Mouse (Mus musculus): ENCODE measurements around the gene Ovol3. TPM values are rescaled to one million over a fixed set of nuclear protein-coding genes. Genes with fewer than 3 reads are reported as not detected.

Gene Ovol3
- polyA plus RNA-seq, 1 experiment from 2014 or later, result 0.26 TPM

- 88% methylated on average over 8 of the region's 8 CpGs for WGBS
- TF ChIP-seq CTCF (IDR thresholded peaks at IDR 0.05; ENCODE audit: low read depth), result no peak
- H3K36me3 ChIP-seq (ENCODE audit: insufficient read depth), result peaks cover 22% of the 10 kb centered on the region; the same call in 1 of the 2 replicates
Observed at GRCm38 (mm10) chr7:30235091-30235490, 434 bp downstream of the Ovol3 start.

GRCm38 (mm10) chr7:30234276-30234858 is 1.2 kb downstream of the Ovol3 start:
- peaks cover 18% of the 10 kb centered on the region; the same call in 1 of the 2 replicates for H3K36me3 ChIP-seq (ENCODE audit: insufficient read depth)
- TF ChIP-seq CTCF (IDR thresholded peaks at IDR 0.05; ENCODE audit: low read depth), result no peak
- H3K9ac ChIP-seq, result no peak overlapping the region
- WGBS, result 90% methylated on average over 15 of the region's 15 CpGs
- no peaks in the 10 kb centered on the region for H3K27me3 ChIP-seq (ENCODE audit: insufficient read depth, low read length)
- no peaks in the 10 kb centered on the region for H3K9me3 ChIP-seq (ENCODE audit: low read depth, low read length)
- ATAC-seq (ENCODE audit: insufficient read depth) (no peak), DNase-seq (no peak)
- H3K27ac ChIP-seq (ENCODE audit: low read depth), result no peak overlapping the region
- H3K4me2 ChIP-seq, result no peak overlapping the region
- no peak overlapping the region for H3K4me3 ChIP-seq (ENCODE audit: low read depth, low read length)
- H3K4me1 ChIP-seq (ENCODE audit: insufficient read depth), result peaks cover 4% of the 10 kb centered on the region; the same call in 1 of the 2 replicates

More at GRCm38 (mm10) chr7:30235091-30235490, 434 bp downstream of the Ovol3 start:
- H3K4me3 ChIP-seq (ENCODE audit: low read depth, low read length), result no peak overlapping the region
- no peaks in the 10 kb centered on the region for H3K9me3 ChIP-seq (ENCODE audit: low read depth, low read length)
- H3K4me1 ChIP-seq (ENCODE audit: insufficient read depth), result peaks cover 4% of the 10 kb centered on the region; the same call in 1 of the 2 replicates
- H3K27ac ChIP-seq (ENCODE audit: low read depth), result no peak overlapping the region
- no peak for ATAC-seq (ENCODE audit: insufficient read depth)
- no peak overlapping the region for H3K4me2 ChIP-seq
- H3K27me3 ChIP-seq (ENCODE audit: insufficient read depth, low read length), result no peaks in the 10 kb centered on the region
- DNase-seq, result no peak
- no peak overlapping the region for H3K9ac ChIP-seq

- H3K27me3 ChIP-seq (ENCODE audit: insufficient read depth, low read length), result no peaks in the 10 kb centered on the region
- peaks cover 20% of the 10 kb centered on the region; the same call in 1 of the 2 replicates for H3K36me3 ChIP-seq (ENCODE audit: insufficient read depth)
- no peak overlapping the region for H3K27ac ChIP-seq (ENCODE audit: low read depth)
- H3K4me3 ChIP-seq (ENCODE audit: low read depth, low read length), result peak overlapping the region; percentile 73
- TF ChIP-seq CTCF (IDR thresholded peaks at IDR 0.05; ENCODE audit: low read depth), result no peak
- peak overlapping the region; percentile 26; the same call in 1 of the 2 replicates for H3K9ac ChIP-seq
- no peak for ATAC-seq (ENCODE audit: insufficient read depth)
- no peak for DNase-seq
- peak overlapping the region; percentile 85 for H3K4me2 ChIP-seq
- H3K9me3 ChIP-seq (ENCODE audit: low read depth, low read length), result no peaks in the 10 kb centered on the region
- H3K4me1 ChIP-seq (ENCODE audit: insufficient read depth), result peaks cover 4% of the 10 kb centered on the region; the same call in 1 of the 2 replicates
- WGBS, result 85% methylated on average over 20 of the region's 20 CpGs
Observed at GRCm38 (mm10) chr7:30233387-30233786, 2.1 kb downstream of the Ovol3 start.

GRCm38 (mm10) chr7:30232631-30233148 is 2.8 kb downstream of the Ovol3 start:
- Histone ChIP-seq H3K27me3 (ENCODE audit: insufficient read depth, low read length) (no peaks in the 10 kb centered on the region), H3K4me1 (ENCODE audit: insufficient read depth) (peaks cover 4% of the 10 kb centered on the region; the same call in 1 of the 2 replicates), H3K27ac (ENCODE audit: low read depth) (peak overlapping the region; percentile 95), H3K4me2 (peak overlapping the region; percentile 85), H3K9ac (peak overlapping the region; percentile 76), H3K4me3 (ENCODE audit: low read depth, low read length) (peak overlapping the region; percentile 73), H3K36me3 (ENCODE audit: insufficient read depth) (peaks cover 20% of the 10 kb centered on the region; the same call in 1 of the 2 replicates), H3K9me3 (ENCODE audit: low read depth, low read length) (no peaks in the 10 kb centered on the region)
- 3% methylated on average over 24 of the region's 24 CpGs for WGBS
- DNase-seq (peak; percentile 79), ATAC-seq (ENCODE audit: insufficient read depth) (peak; percentile 16)
- TF ChIP-seq CTCF (IDR thresholded peaks at IDR 0.05; ENCODE audit: low read depth), result peak; percentile 69

GRCm38 (mm10) chr7:30231669-30232454 is 3.7 kb downstream of the Ovol3 start, which contains the start of the genes Polr2i and Tbcb:
Polr2i (plus strand) TSS chr7:30231948.
Tbcb (minus strand) TSS chr7:30232272.
- no peak for TF ChIP-seq CTCF (IDR thresholded peaks at IDR 0.05; ENCODE audit: low read depth)
- DNase-seq, result peak; percentile 98
- peaks cover 29% of the 10 kb centered on the region; the same call in 1 of the 2 replicates for H3K36me3 ChIP-seq (ENCODE audit: insufficient read depth)
- peaks cover 4% of the 10 kb centered on the region; the same call in 1 of the 2 replicates for H3K4me1 ChIP-seq (ENCODE audit: insufficient read depth)
- ATAC-seq (ENCODE audit: insufficient read depth), result peak; percentile 95
- peak within 1 kb of the TSS; percentile 76 for H3K9ac ChIP-seq
- WGBS, result under 1% methylated on average over 67 of the region's 67 CpGs
- H3K27ac ChIP-seq (ENCODE audit: low read depth), result peak within 1 kb of the TSS; percentile 95
- H3K4me2 ChIP-seq, result peak within 1 kb of the TSS; percentile 85
- H3K9me3 ChIP-seq (ENCODE audit: low read depth, low read length), result no peaks in the 10 kb centered on the region
- peak within 1 kb of the TSS; percentile 73 for H3K4me3 ChIP-seq (ENCODE audit: low read depth, low read length)
- H3K27me3 ChIP-seq (ENCODE audit: insufficient read depth, low read length), result no peaks in the 10 kb centered on the region

GRCm38 (mm10) chr7:30231328-30231668 is 4.2 kb downstream of the Ovol3 start:
- H3K9ac ChIP-seq, result peak overlapping the region; percentile 76
- TF ChIP-seq CTCF (IDR thresholded peaks at IDR 0.05; ENCODE audit: low read depth), result no peak
- peak; percentile 18 for ATAC-seq (ENCODE audit: insufficient read depth)

More at GRCm38 (mm10) chr7:30231328-30231668, 4.2 kb downstream of the Ovol3 start:
- peaks cover 4% of the 10 kb centered on the region; the same call in 1 of the 2 replicates for H3K4me1 ChIP-seq (ENCODE audit: insufficient read depth)
- H3K4me2 ChIP-seq, result peak overlapping the region; percentile 85
- DNase-seq, result peak; percentile 35
- H3K27ac ChIP-seq (ENCODE audit: low read depth), result no peak overlapping the region
- H3K36me3 ChIP-seq (ENCODE audit: insufficient read depth), result peaks cover 34% of the 10 kb centered on the region
- WGBS, result under 1% methylated on average over 16 of the region's 16 CpGs
- no peaks in the 10 kb centered on the region for H3K27me3 ChIP-seq (ENCODE audit: insufficient read depth, low read length)
- H3K9me3 ChIP-seq (ENCODE audit: low read depth, low read length), result no peaks in the 10 kb centered on the region
- peak overlapping the region; percentile 73 for H3K4me3 ChIP-seq (ENCODE audit: low read depth, low read length)
